24 mouse cellular contexts compared by ENCODE assay signal in genomic region chr3:100228981-100229380, GRCm38 (mm10).
DNase-seq lines count a peak whose midpoint lies in the region; ATAC-seq and TF ChIP-seq lines count a peak whose summit lies in the region.
"Had no signal": no experiment of that assay in that cellular context is flagged by ENCODE, and none has a peak within 500 bp of the region (broad histone marks: within the 10 kb centered on the region; RNA-seq: fewer than 3 reads in every experiment).

No protein-coding gene starts in this region.

- POLR2A ChIA-PET in Patski (lab: Charles Lee), result interaction anchor here (0.6 kb wide), 2 partner anchors 339 to 880 kb away, joined by 4 to 7 read pairs; no protein-coding TSS in a partner anchor

- no peak overlapping the region for H3K27ac ChIP-seq in kidney, embryonic 16.5 days (ENCODE audit: low read length)
- H3K27ac ChIP-seq in stomach, postnatal 0 days (replicated peaks), result no peak overlapping the region
- no peak overlapping the region for H3K27ac ChIP-seq in forebrain, postnatal 0 days (ENCODE audit: low read depth, low read length)
- H3K27ac ChIP-seq in limb, embryonic 10.5 days, result no peak overlapping the region
- H3K27ac ChIP-seq: embryonic facial prominence, embryonic 12.5 days; embryonic facial prominence, embryonic 15.5 days; heart, adult 2 months; heart, embryonic 10.5 days; heart, embryonic 13.5 days; hindbrain, embryonic 12.5 days; hindbrain, embryonic 15.5 days had no signal

- H3K4me1 ChIP-seq in kidney, embryonic 16.5 days (ENCODE audit: insufficient read depth, low read length), result no peaks in the 10 kb centered on the region
- no peaks in the 10 kb centered on the region for H3K4me1 ChIP-seq in stomach, postnatal 0 days (replicated peaks; ENCODE audit: control insufficient read depth, insufficient read depth)
- no peaks in the 10 kb centered on the region for H3K4me1 ChIP-seq in forebrain, postnatal 0 days (ENCODE audit: insufficient read depth)
- H3K4me1 ChIP-seq in limb, embryonic 10.5 days, result peaks cover 8% of the 10 kb centered on the region; the same call in 1 of the 2 replicates
- H3K4me1 ChIP-seq: embryonic facial prominence, embryonic 12.5 days; embryonic facial prominence, embryonic 15.5 days; hindbrain, embryonic 12.5 days; hindbrain, embryonic 15.5 days had no signal

- ATAC-seq in kidney, embryonic 16.5 days (ENCODE audit: low FRiP score, low TSS enrichment), result no peak
- peak; percentile 31 for ATAC-seq in Patski
- ATAC-seq in stomach, postnatal 0 days (ENCODE audit: low FRiP score, low TSS enrichment), result no peak
- no peak for ATAC-seq in forebrain, postnatal 0 days
- ATAC-seq: forebrain, embryonic 14.5 days had no signal

- whole genome bisulfite sequencing in kidney, embryonic 16.5 days, result 79% methylated on average over 3 of the region's 3 CpGs
- WGBS in stomach, postnatal 0 days, result 79% methylated on average over 3 of the region's 3 CpGs
- WGBS in forebrain, postnatal 0 days, result 87% methylated on average over 3 of the region's 3 CpGs
- 90% methylated on average over 3 of the region's 3 CpGs for WGBS in limb, embryonic 10.5 days

- no peak for TF ChIP-seq EP300 in stomach, postnatal 0 days (optimal IDR thresholded peaks at IDR 0.05)

- no peaks in the 10 kb centered on the region for H3K9me3 ChIP-seq in kidney, embryonic 16.5 days (ENCODE audit: low read length)
- no peaks in the 10 kb centered on the region for H3K9me3 ChIP-seq in stomach, postnatal 0 days (ENCODE audit: control insufficient read depth, low read length)
- no peaks in the 10 kb centered on the region for H3K9me3 ChIP-seq in forebrain, postnatal 0 days (ENCODE audit: low read length)
- H3K9me3 ChIP-seq in limb, embryonic 10.5 days (replicated peaks), result no peaks in the 10 kb centered on the region
- H3K9me3 ChIP-seq: embryonic facial prominence, embryonic 12.5 days; embryonic facial prominence, embryonic 15.5 days; heart, embryonic 10.5 days; heart, embryonic 13.5 days; hindbrain, embryonic 12.5 days; hindbrain, embryonic 15.5 days had no signal

- H3K9ac ChIP-seq in kidney, embryonic 16.5 days (replicated peaks; ENCODE audit: low read length), result no peak overlapping the region
- H3K9ac ChIP-seq in stomach, postnatal 0 days (ENCODE audit: low read length), result no peak overlapping the region
- H3K9ac ChIP-seq in forebrain, postnatal 0 days, result no peak overlapping the region
- H3K9ac ChIP-seq: embryonic facial prominence, embryonic 12.5 days; embryonic facial prominence, embryonic 15.5 days; heart, embryonic 13.5 days; hindbrain, embryonic 12.5 days; hindbrain, embryonic 15.5 days had no signal

- CTCF ChIA-PET in Patski (lab: Charles Lee), result interaction anchor here (1.2 kb wide), 1 partner anchor 18 kb away, joined by 4 read pairs; no protein-coding TSS in a partner anchor

- no peaks in the 10 kb centered on the region for H3K27me3 ChIP-seq in kidney, embryonic 16.5 days (ENCODE audit: insufficient read depth, low read length)
- H3K27me3 ChIP-seq in Patski, result no peaks in the 10 kb centered on the region
- no peaks in the 10 kb centered on the region for H3K27me3 ChIP-seq in stomach, postnatal 0 days (ENCODE audit: control insufficient read depth, insufficient read depth, low read length)
- no peaks in the 10 kb centered on the region for H3K27me3 ChIP-seq in forebrain, postnatal 0 days (ENCODE audit: insufficient read depth, low read length)
- H3K27me3 ChIP-seq in limb, embryonic 10.5 days (ENCODE audit: low read depth, poor library complexity, severe bottlenecking), result no peaks in the 10 kb centered on the region
- H3K27me3 ChIP-seq: embryonic facial prominence, embryonic 12.5 days; embryonic facial prominence, embryonic 15.5 days; heart, embryonic 13.5 days; hindbrain, embryonic 12.5 days; hindbrain, embryonic 15.5 days had no signal

- DNase-seq in kidney, adult 18-20 months, result peak; percentile 22
- no peak for DNase-seq in Patski (ENCODE audit: low read depth, low spot score)
- peak; percentile 78 for DNase-seq in kidney, adult 9 months
- peak; percentile 32 to 34 for DNase-seq in kidney, postnatal 25 days
- DNase-seq in stomach, postnatal 0 days (ENCODE audit: low spot score), result no peak
- no peak for DNase-seq in forebrain, postnatal 0 days
- no peak for DNase-seq in limb, embryonic 10.5 days (ENCODE audit: low spot score)
- DNase-seq: adrenal gland, adult 2 months; adrenal gland, postnatal 14 days; cerebellum, adult 11 months; cerebellum, adult 2 months; cerebellum, adult 9-11 months; cerebellum, postnatal 25 days; gastrocnemius, postnatal 25 days; heart, adult 2 months; heart, postnatal 14 days had no signal

- H3K4me3 ChIP-seq in kidney, embryonic 16.5 days (ENCODE audit: low read length), result no peak overlapping the region
- no peak overlapping the region for H3K4me3 ChIP-seq in stomach, postnatal 0 days (ENCODE audit: low read depth, low read length)
- H3K4me3 ChIP-seq in forebrain, postnatal 0 days (ENCODE audit: low read depth, low read length), result no peak overlapping the region
- no peak overlapping the region for H3K4me3 ChIP-seq in limb, embryonic 10.5 days
- H3K4me3 ChIP-seq: embryonic facial prominence, embryonic 12.5 days; embryonic facial prominence, embryonic 15.5 days; heart, adult 2 months; heart, embryonic 10.5 days; heart, embryonic 13.5 days; hindbrain, embryonic 12.5 days; hindbrain, embryonic 15.5 days had no signal

- no peaks in the 10 kb centered on the region for H3K36me3 ChIP-seq in kidney, embryonic 16.5 days (ENCODE audit: insufficient read depth, low read length)
- H3K36me3 ChIP-seq in stomach, postnatal 0 days (ENCODE audit: control insufficient read depth, insufficient read depth, low read length), result no peaks in the 10 kb centered on the region
- H3K36me3 ChIP-seq in forebrain, postnatal 0 days (ENCODE audit: insufficient read depth), result no peaks in the 10 kb centered on the region
- H3K36me3 ChIP-seq in limb, embryonic 10.5 days, result no peaks in the 10 kb centered on the region
- H3K36me3 ChIP-seq: embryonic facial prominence, embryonic 12.5 days; embryonic facial prominence, embryonic 15.5 days; heart, embryonic 10.5 days; heart, embryonic 13.5 days; hindbrain, embryonic 12.5 days; hindbrain, embryonic 15.5 days had no signal

- in situ Hi-C loops in Patski (cut with MboI; ENCODE audit: low pct_unique_long_range_greater_than_20kb), result no loop called here

- no peak overlapping the region for H3K4me2 ChIP-seq in kidney, embryonic 16.5 days (replicated peaks; ENCODE audit: low read depth, low read length)
- no peak overlapping the region for H3K4me2 ChIP-seq in stomach, postnatal 0 days (replicated peaks; ENCODE audit: low read depth)
- no peak overlapping the region for H3K4me2 ChIP-seq in forebrain, postnatal 0 days (ENCODE audit: low read depth)
- H3K4me2 ChIP-seq: embryonic facial prominence, embryonic 12.5 days; embryonic facial prominence, embryonic 15.5 days; heart, embryonic 13.5 days; hindbrain, embryonic 12.5 days; hindbrain, embryonic 15.5 days had no signal

- no peak for TF ChIP-seq CTCF in Patski (IDR thresholded peaks at IDR 0.05)
- TF ChIP-seq CTCF in stomach, postnatal 0 days (IDR thresholded peaks at IDR 0.05; ENCODE audit: low read depth), result no peak
- TF ChIP-seq CTCF in forebrain, postnatal 0 days (IDR thresholded peaks at IDR 0.05; ENCODE audit: low read depth), result no peak

Comparison
In these comparisons a context has a peak if more than half of its experiments do, and no peak if none do; other contexts are left out.
1. DNase-seq: peak in kidney, adult 18-20 months (single experiment), kidney, adult 9 months (single experiment) and kidney, postnatal 25 days (2 of 2); none in Patski (single experiment), stomach, postnatal 0 days (single experiment), forebrain, postnatal 0 days (single experiment) and limb, embryonic 10.5 days (single experiment).